Mouse (Mus musculus): ENCODE results near the gene Chpf.

DNA sequence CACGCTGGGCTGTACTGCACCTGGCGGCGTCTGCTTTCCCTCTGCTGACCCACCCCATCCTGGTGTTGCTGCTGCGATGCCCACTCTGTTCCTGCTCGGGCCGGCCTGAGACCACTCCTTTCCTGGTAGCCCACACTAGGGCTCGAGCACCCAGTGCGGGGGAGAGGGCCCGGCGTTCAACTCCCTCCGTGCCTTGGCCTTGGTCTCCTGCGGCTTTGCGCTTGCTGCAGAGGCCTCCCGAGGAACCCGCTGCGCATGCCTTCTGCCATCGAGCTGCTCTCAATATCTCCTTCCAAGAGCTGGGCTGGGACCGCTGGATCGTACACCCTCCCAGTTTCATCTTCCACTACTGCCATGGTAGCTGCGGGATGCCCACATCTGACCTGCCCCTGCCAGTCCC is 30.5 kb upstream of the Chpf start:
- TF ChIP-seq POLR2A (IDR thresholded peaks at IDR 0.05; ENCODE audit: insufficient read length, low read depth) (no peak), MAX (IDR thresholded peaks at IDR 0.05; ENCODE audit: low read depth) (no peak)
